Mouse (Mus musculus) spleen, adult 2 months (tissue): Measurements from ENCODE around the gene Dnajc24. TPM values are rescaled to one million over a fixed set of nuclear protein-coding genes. Genes with fewer than 3 reads are reported as not detected.

ENCODE experiments used
- DNase-seq, 2 experiments: peaks; one replicate each; pipeline versions ENCODE4 v3.0.0 to v3.0.0-alpha.2; 2012 to 2021; ENCODE audit warnings: low spot score in 2 of 2, low read depth in 1 of 2
- H3K27ac ChIP-seq: fragments of 200-500 bp; 2 replicates; pipeline ENCODE4 v1.5.1; 2012; ENCODE audit warnings: low read length, inconsistent platforms; ENCODE audit not compliant: insufficient read depth
- H3K27me3 ChIP-seq: fragments of 200-500 bp; 2 replicates; pipeline ENCODE4 v1.6.1; 2012; ENCODE audit warnings: mild to moderate bottlenecking, moderate library complexity, low read length, inconsistent platforms; ENCODE audit not compliant: control insufficient read depth, insufficient read depth
- H3K36me3 ChIP-seq: fragments of 200-500 bp; 2 replicates; pipeline ENCODE4 v1.6.1; 2012; ENCODE audit warnings: mild to moderate bottlenecking, low read length, inconsistent platforms; ENCODE audit not compliant: control insufficient read depth, insufficient read depth
- H3K4me1 ChIP-seq: fragments of 200-500 bp; 2 replicates; pipeline ENCODE4 v1.6.1; 2011; ENCODE audit warnings: inconsistent platforms; ENCODE audit not compliant: control insufficient read depth, insufficient read depth, insufficient read length
- H3K4me3 ChIP-seq: fragments of 200-500 bp; 2 replicates; pipeline ENCODE4 v1.5.1; 2011; ENCODE audit warnings: mild to moderate bottlenecking, inconsistent platforms; ENCODE audit not compliant: insufficient read depth, insufficient read length; ENCODE audit errors: extremely low read depth
- CTCF ChIP-seq: fragments of 200-500 bp; IDR thresholded peaks from 2 replicates; pipeline ENCODE4 v1.5.1; 2011; ENCODE audit warnings: mild to moderate bottlenecking, inconsistent platforms; ENCODE audit not compliant: insufficient read depth, insufficient read length, insufficient replicate concordance; ENCODE audit errors: extremely low read depth
- POLR2A ChIP-seq: fragments of 200-500 bp; IDR thresholded peaks from 2 replicates; pipeline ENCODE4 v1.6.1; 2011; ENCODE audit warnings: low read depth, low read length, inconsistent platforms
- WGBS: fragments of 180-500 bp; shearing (Covaris S2); methylation state at CpG from one replicate; pipeline ENCODE4 v1.1.7; 2018; 5-methylcytosine and 5-hydroxymethylcytosine counted together
- polyA plus RNA-seq: library from polyadenylated mRNA; depleted of rRNA; stranded (reverse); fragments of >200 nt; gene quantifications from 2 replicates; pipeline ENCODE4 v1.2.3, GENCODE M21; 2012; rRNA removed

Gene Dnajc24
- polyA plus RNA-seq, 1 experiment = 7.2 TPM

DNA sequence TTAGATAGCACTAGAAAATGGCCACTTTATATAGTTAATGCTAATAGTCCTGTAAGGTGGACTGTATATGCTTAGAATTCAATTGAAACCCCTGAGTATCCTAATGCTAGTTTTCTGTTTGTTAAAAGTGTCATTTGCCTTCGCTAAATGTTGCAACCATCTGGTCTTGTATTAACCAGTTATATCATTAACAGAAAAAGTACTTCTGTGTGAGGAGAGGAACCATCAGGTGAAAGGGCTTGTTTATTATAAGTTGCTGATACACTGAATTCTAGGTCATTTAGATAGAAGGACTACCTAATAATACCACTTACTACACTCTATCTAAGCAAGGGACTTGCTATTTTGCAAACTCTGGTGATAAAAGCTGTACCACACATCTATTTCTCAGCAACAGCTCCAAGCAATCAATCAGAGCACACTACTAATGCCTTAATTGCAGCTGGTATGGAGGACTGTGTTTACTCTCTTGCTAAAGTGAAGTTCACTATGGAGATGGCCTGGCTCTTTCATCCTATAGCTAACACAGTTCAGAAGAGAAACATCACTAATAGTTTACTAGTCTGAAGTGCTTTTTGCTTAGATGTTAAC lies 51.9 kb downstream of the Dnajc24 start:
- no peak overlapping the region for H3K27ac ChIP-seq
- no peak for DNase-seq
- WGBS = 96% methylated on average over 1 of the region's 1 CpGs

DNA sequence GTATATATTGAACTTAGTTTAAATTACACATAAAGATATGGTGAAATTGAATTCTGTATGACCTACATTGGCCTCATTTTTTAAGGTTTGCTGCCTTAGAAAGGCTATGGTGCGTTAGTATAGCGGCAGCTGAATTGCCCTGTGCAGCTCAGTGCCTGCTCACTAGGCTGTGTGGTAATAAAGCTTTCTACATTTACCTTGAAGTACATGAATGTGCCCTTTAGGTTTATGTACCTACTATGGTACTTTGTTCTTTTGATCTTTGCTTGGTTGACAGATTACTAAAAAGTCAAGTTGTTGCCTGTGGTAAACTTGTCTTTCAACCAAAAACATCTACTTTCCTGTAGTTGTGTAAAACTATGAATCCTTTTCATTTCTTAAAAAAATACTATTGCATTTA lies 53.2 kb downstream of the Dnajc24 start:
- H3K27ac ChIP-seq = no peak overlapping the region
- no peaks in the 10 kb centered on the region for H3K36me3 ChIP-seq
- WGBS = over 99% methylated on average over 2 of the region's 2 CpGs
- TF ChIP-seq CTCF = no peak
- TF ChIP-seq POLR2A = no peak
- H3K4me1 ChIP-seq = no peaks in the 10 kb centered on the region
- no peaks in the 10 kb centered on the region for H3K27me3 ChIP-seq
- no peak overlapping the region for H3K4me3 ChIP-seq
- DNase-seq = no peak

More for the DNA sequence above, 51.9 kb downstream of the Dnajc24 start:
- Histone ChIP-seq H3K4me1 (no peaks in the 10 kb centered on the region), H3K27me3 (no peaks in the 10 kb centered on the region), H3K36me3 (no peaks in the 10 kb centered on the region), H3K4me3 (no peak overlapping the region)
- TF ChIP-seq POLR2A = no peak
- TF ChIP-seq CTCF = no peak

DNA sequence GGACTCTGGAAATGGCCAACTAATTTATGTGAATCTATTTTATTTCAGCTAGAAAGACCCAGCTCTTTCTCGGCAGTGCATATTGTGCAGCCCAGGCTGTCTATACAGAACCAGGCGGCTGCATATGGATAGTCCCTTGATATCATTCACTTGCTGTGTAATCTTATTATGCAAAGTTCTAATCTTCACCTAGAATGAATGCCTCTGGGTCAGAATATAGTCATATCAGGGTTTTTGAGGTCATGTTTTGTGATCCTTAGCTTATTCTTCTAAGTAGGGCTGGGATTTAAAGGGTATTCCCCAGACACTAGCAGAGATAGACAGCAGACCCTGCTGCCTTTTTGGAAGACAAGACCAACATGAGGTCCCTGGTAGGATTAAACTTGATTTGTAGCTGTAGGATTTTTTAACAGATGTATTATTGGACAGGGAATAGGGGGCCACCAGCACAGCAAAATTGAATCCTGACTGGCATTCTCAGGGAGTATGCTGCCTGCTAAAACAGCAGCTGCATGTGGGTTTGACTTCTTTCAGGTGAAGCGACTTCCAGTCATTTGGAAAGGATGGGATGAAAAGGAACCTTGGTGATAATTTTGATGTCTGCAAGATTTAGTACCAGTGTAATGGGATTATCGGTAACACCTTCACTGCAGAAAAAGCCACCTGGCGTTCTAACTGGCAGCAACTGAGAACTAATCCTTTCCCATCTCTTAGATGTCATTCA lies 85.6 kb downstream of the Dnajc24 start:
- DNase-seq = no peak
- Histone ChIP-seq H3K27ac (no peak overlapping the region), H3K4me1 (no peaks in the 10 kb centered on the region), H3K36me3 (no peaks in the 10 kb centered on the region), H3K27me3 (no peaks in the 10 kb centered on the region), H3K4me3 (no peak overlapping the region)
- TF ChIP-seq POLR2A (no peak), CTCF (no peak)
- 93% methylated on average over 5 of the region's 5 CpGs for WGBS

Other genes with a start within 250 kb of the Dnajc24 start
- gene Elp4, start 99.0 kb downstream of the Dnajc24 start, polyA plus RNA-seq = 1.9 and 2.9 TPM in 2 replicates
- gene Immp1l, start 98.9 kb downstream of the Dnajc24 start, polyA plus RNA-seq = 2.4 and 3.1 TPM in 2 replicates